Mouse (Mus musculus) neural tube, embryonic 11.5 days (tissue): ENCODE measurements around the gene Crmp1. TPM values are rescaled to one million over a fixed set of nuclear protein-coding genes. Genes with fewer than 3 reads are reported as not detected.

ENCODE experiments used
- ATAC-seq: fragments of 200-750 bp; cut with Nextera tagmentation; 2 replicates; pipeline ENCODE4 v1.8.0; 2017; ENCODE audit warnings: moderate number of reproducible peaks, mild to moderate bottlenecking, moderate TSS enrichment, moderate library complexity; ENCODE audit not compliant: insufficient read depth, low FRiP score, low TSS enrichment
- DNase-seq: peaks from one replicate; pipeline ENCODE4 v3.0.0-alpha.2; 2015; ENCODE audit warnings: low spot score
- H3K27ac ChIP-seq: fragments of 300-500 bp; sonication (generic); 2 replicates; pipeline ENCODE4 v1.5.1; 2014; ENCODE audit warnings: low read depth, mild to moderate bottlenecking, low read length
- H3K27me3 ChIP-seq: fragments of 300-500 bp; sonication (generic); 2 replicates; pipeline ENCODE4 v1.6.1; 2014; ENCODE audit warnings: mild to moderate bottlenecking, low read length, mixed read lengths; ENCODE audit not compliant: control insufficient read depth, insufficient read depth
- H3K36me3 ChIP-seq: fragments of 300-500 bp; sonication (generic); 2 replicates; pipeline ENCODE4 v1.6.1; 2014; ENCODE audit warnings: mild to moderate bottlenecking, low read length, moderate library complexity, mixed read lengths; ENCODE audit not compliant: control insufficient read depth, insufficient read depth
- H3K4me1 ChIP-seq: fragments of 300-500 bp; sonication (generic); 2 replicates; pipeline ENCODE4 v1.6.1; 2014; ENCODE audit warnings: low read length, mixed read lengths; ENCODE audit not compliant: control insufficient read depth, insufficient read depth
- H3K4me2 ChIP-seq: fragments of 300-500 bp; sonication (generic); 2 replicates; pipeline ENCODE4 v1.6.1; 2014; ENCODE audit warnings: low read depth, mild to moderate bottlenecking, moderate library complexity
- H3K4me3 ChIP-seq: fragments of 300-500 bp; sonication (generic); 2 replicates; pipeline ENCODE4 v1.5.1; 2014; ENCODE audit warnings: low read depth, low read length
- H3K9ac ChIP-seq: fragments of 300-500 bp; sonication (generic); 2 replicates; pipeline ENCODE4 v1.6.1; 2014; ENCODE audit warnings: mild to moderate bottlenecking, low read length
- H3K9me3 ChIP-seq: fragments of 300-500 bp; sonication (generic); 2 replicates; pipeline ENCODE4 v1.6.1; 2016; ENCODE audit warnings: low read length; ENCODE audit not compliant: control insufficient read depth
- WGBS: fragments of 180-500 bp; shearing (Covaris S2); extraction: QIAGEN DNeasy Blood & Tissue Kit; methylation state at CpG from one replicate; pipeline ENCODE4 v1.1.7; 2014; 5-methylcytosine and 5-hydroxymethylcytosine counted together
- polyA plus RNA-seq: library from polyadenylated mRNA; unstranded; fragments of >200 nt; fragmentation: Nextera tagmentation; extraction: Ambion mirVana; gene quantifications from 2 replicates; pipeline ENCODE4 v1.2.1, GENCODE M21; 2014

The Crmp1 gene
- polyA plus RNA-seq, 1 experiment from 2014 or later, result 565 TPM

- H3K4me2 ChIP-seq, result no peak overlapping the region
- peaks cover 11% of the 10 kb centered on the region for H3K4me1 ChIP-seq
These were observed 16.0 kb upstream of the Crmp1 start for GRCm38 (mm10) chr5:37225708-37226107.

GRCm38 (mm10) chr5:37227956-37228680 is 13.6 kb upstream of the Crmp1 start:
- 61% methylated on average over 6 of the region's 6 CpGs for WGBS
- no peak for DNase-seq

More at GRCm38 (mm10) chr5:37225708-37226107, 16.0 kb upstream of the Crmp1 start:
- no peak overlapping the region for H3K4me3 ChIP-seq
- ATAC-seq (no peak), DNase-seq (no peak)
- 85% methylated on average over 1 of the region's 1 CpGs for WGBS
- no peaks in the 10 kb centered on the region for H3K27me3 ChIP-seq
- no peaks in the 10 kb centered on the region for H3K9me3 ChIP-seq
- H3K36me3 ChIP-seq, result no peaks in the 10 kb centered on the region
- no peak overlapping the region for H3K9ac ChIP-seq
- no peak overlapping the region for H3K27ac ChIP-seq

GRCm38 (mm10) chr5:37228894-37229293 is 12.8 kb upstream of the Crmp1 start:
- no peaks in the 10 kb centered on the region for H3K36me3 ChIP-seq
- ATAC-seq (peak; percentile 48; the same call in 1 of the 2 replicates), DNase-seq (no peak)
- WGBS, result 60% methylated on average over 7 of the region's 7 CpGs
- no peaks in the 10 kb centered on the region for H3K9me3 ChIP-seq
- no peak overlapping the region for H3K4me3 ChIP-seq
- H3K4me2 ChIP-seq, result no peak overlapping the region
- H3K9ac ChIP-seq, result no peak overlapping the region
- H3K27me3 ChIP-seq, result no peaks in the 10 kb centered on the region
- H3K4me1 ChIP-seq, result no peaks in the 10 kb centered on the region; the same call in 1 of the 2 replicates
- peak overlapping the region; percentile 24; the same call in 1 of the 2 replicates for H3K27ac ChIP-seq

More at GRCm38 (mm10) chr5:37227956-37228680, 13.6 kb upstream of the Crmp1 start:
- Histone ChIP-seq H3K9ac (no peak overlapping the region), H3K36me3 (no peaks in the 10 kb centered on the region), H3K27me3 (no peaks in the 10 kb centered on the region), H3K9me3 (no peaks in the 10 kb centered on the region), H3K4me2 (no peak overlapping the region), H3K27ac (0 out of 2 replicates have a peak overlapping the region, but pooled peaks have one; percentile 24), H3K4me3 (no peak overlapping the region), H3K4me1 (no peaks in the 10 kb centered on the region; the same call in 1 of the 2 replicates)
- ATAC-seq, result no peak

GRCm38 (mm10) chr5:37233010-37233557 is 8.7 kb upstream of the Crmp1 start:
- Histone ChIP-seq H3K9ac (no peak overlapping the region), H3K36me3 (no peaks in the 10 kb centered on the region), H3K27ac (no peak overlapping the region), H3K4me2 (no peak overlapping the region), H3K9me3 (no peaks in the 10 kb centered on the region), H3K27me3 (no peaks in the 10 kb centered on the region), H3K4me3 (no peak overlapping the region), H3K4me1 (no peaks in the 10 kb centered on the region; the same call in 1 of the 2 replicates)
- DNase-seq, result no peak
- 53% methylated on average over 9 of the region's 9 CpGs for whole genome bisulfite sequencing
- ATAC-seq, result no peak

- Histone ChIP-seq H3K27ac (no peak overlapping the region), H3K9ac (no peak overlapping the region), H3K9me3 (no peaks in the 10 kb centered on the region), H3K36me3 (no peaks in the 10 kb centered on the region), H3K27me3 (peaks cover 26% of the 10 kb centered on the region), H3K4me3 (no peak overlapping the region), H3K4me1 (peaks cover 5% of the 10 kb centered on the region; the same call in 1 of the 2 replicates), H3K4me2 (no peak overlapping the region)
- WGBS, result 59% methylated on average over 2 of the region's 2 CpGs
- ATAC-seq (no peak), DNase-seq (no peak)
These were observed 3.1 kb upstream of the Crmp1 start for GRCm38 (mm10) chr5:37238654-37239053.

GRCm38 (mm10) chr5:37240550-37240949 is 1.2 kb upstream of the Crmp1 start:
- Histone ChIP-seq H3K9me3 (no peaks in the 10 kb centered on the region), H3K27me3 (peaks cover 28% of the 10 kb centered on the region), H3K36me3 (no peaks in the 10 kb centered on the region), H3K4me1 (peaks cover 14% of the 10 kb centered on the region; the same call in 1 of the 2 replicates), H3K9ac (no peak overlapping the region), H3K4me3 (no peak overlapping the region), H3K4me2 (no peak overlapping the region), H3K27ac (no peak overlapping the region)
- DNase-seq (peak; percentile 71), ATAC-seq (no peak)
- WGBS, result 2% methylated on average over 5 of the region's 5 CpGs

GRCm38 (mm10) chr5:37241224-37241623 is 516 bp upstream of the Crmp1 start:
- WGBS, result 15% methylated on average over 9 of the region's 9 CpGs
- no peaks in the 10 kb centered on the region for H3K36me3 ChIP-seq
- H3K4me2 ChIP-seq, result peak overlapping the region; percentile 68
- ATAC-seq, result no peak
- no peak overlapping the region for H3K27ac ChIP-seq
- H3K4me3 ChIP-seq, result peak overlapping the region; percentile 62
- H3K27me3 ChIP-seq, result peaks cover 28% of the 10 kb centered on the region
- peaks cover 14% of the 10 kb centered on the region; the same call in 1 of the 2 replicates for H3K4me1 ChIP-seq
- 0 out of 2 replicates have a peak overlapping the region, but pooled peaks have one; percentile 8 for H3K9ac ChIP-seq
- H3K9me3 ChIP-seq, result no peaks in the 10 kb centered on the region
- no peak for DNase-seq

GRCm38 (mm10) chr5:37242360-37243168 is 824 bp downstream of the Crmp1 start:
- 9% methylated on average over 44 of the region's 44 CpGs for WGBS
- DNase-seq (peak; percentile 38), ATAC-seq (0 out of 2 replicates have a peak, but pooled peaks have one; percentile 0)
- Histone ChIP-seq H3K4me1 (peaks cover 18% of the 10 kb centered on the region), H3K27ac (peak overlapping the region; percentile 62; the same call in 1 of the 2 replicates), H3K9ac (peak overlapping the region; percentile 72), H3K9me3 (no peaks in the 10 kb centered on the region), H3K36me3 (no peaks in the 10 kb centered on the region), H3K27me3 (peaks cover 28% of the 10 kb centered on the region), H3K4me2 (peak overlapping the region; percentile 68), H3K4me3 (peak overlapping the region; percentile 62)
